Mouse (Mus musculus): ENCODE measurements at regions not wholly inside any gene's neighbourhood (a gene's known extent, or its start where the extent isn't known, plus 50 kb on each side); places are given as distances from the start of the nearest gene placed in this dataset.

GRCm38 (mm10) chrX:158544021-158544420 lies 500.9 kb upstream of the Cnksr2 start:
- intact Hi-C loops (cut with DNase I), result loop anchor here (10.0 kb wide), 2 partner anchors 149 to 499 kb away; partner anchors contain the start of gene Cnksr2
- DNase-seq (ENCODE audit: low spot score in 2 of 2), result peak; percentile 3 to 68

DNA sequence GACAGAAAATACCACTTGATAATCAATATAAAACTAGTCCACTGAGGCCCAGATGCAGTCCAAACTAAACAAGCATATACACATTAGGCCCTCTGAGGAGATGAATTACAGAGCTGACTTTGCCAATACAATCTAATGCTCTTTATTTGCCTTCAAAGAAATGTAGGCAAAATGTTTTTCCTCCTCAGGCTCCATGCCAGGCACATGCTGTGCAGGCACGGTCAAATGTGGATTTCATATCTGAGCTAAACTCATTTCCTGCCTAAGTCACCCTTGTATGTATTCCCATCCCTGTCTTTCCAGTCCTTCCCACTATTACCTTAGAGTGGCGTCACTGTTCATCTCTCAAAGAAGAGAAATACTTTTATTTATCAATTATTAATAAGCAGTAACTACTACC lies 534.8 kb upstream of the Cnksr2 start:
- intact Hi-C loops (cut with DNase I), result no loop called here
- DNase-seq (ENCODE audit: low spot score in 2 of 2), result no peak

- no peak for DNase-seq (ENCODE audit: low spot score in 2 of 2)
- intact Hi-C loops (cut with DNase I), result loop anchor here (5.0 kb wide), 2 partner anchors 221 to 571 kb away; partner anchors contain the start of gene Cnksr2
Measured at GRCm38 (mm10) chrX:158613136-158613535, 570.0 kb upstream of the Cnksr2 start.

- DNase-seq (ENCODE audit: low spot score in 2 of 2), result peak in 1 of 2 experiments; percentile 28
- intact Hi-C loops (cut with DNase I), result loop anchor here (1.0 to 5.0 kb wide), 3 partner anchors 221 to 571 kb away; partner anchors contain the start of gene Cnksr2
Measured at GRCm38 (mm10) chrX:158613607-158614006, 570.5 kb upstream of the Cnksr2 start.

DNA sequence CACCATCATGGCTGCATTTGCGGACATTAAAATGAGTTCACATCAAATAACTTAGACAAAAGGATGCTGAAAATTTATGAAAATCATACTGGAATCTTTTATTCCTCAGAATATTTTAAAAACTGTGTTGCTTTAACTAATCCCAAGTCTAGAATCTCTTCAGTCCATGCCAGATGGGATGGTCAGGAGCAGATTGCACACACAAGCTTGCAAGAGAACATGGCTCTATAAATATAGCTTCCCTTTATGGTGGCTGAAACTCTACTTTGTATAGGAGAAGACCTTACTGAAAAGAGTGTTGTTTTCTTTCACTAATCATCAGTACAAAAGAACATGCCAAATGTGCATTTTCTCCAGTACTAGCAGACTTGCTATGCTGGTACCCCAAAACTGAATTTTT lies 570.9 kb upstream of the Cnksr2 start:
- DNase-seq (ENCODE audit: low spot score in 2 of 2), result peak; percentile 34 to 81
- intact Hi-C loops (cut with DNase I), result loop anchor here (1.0 to 5.0 kb wide), 3 partner anchors 222 to 572 kb away; partner anchors contain the start of gene Cnksr2

- no peak for DNase-seq (ENCODE audit: low spot score in 2 of 2)
- intact Hi-C loops (cut with DNase I), result loop anchor here (1.0 to 5.0 kb wide), 3 partner anchors 222 to 572 kb away; partner anchors contain the start of gene Cnksr2
Measured at GRCm38 (mm10) chrX:158614452-158614851, 571.4 kb upstream of the Cnksr2 start.

- DNase-seq (ENCODE audit: low spot score in 2 of 2), result peak in 1 of 2 experiments; percentile 53
- intact Hi-C loops (cut with DNase I), result loop anchor here (1.0 to 5.0 kb wide), 2 partner anchors 217 to 305 kb away; no protein-coding TSS in a partner anchor
Measured at GRCm38 (mm10) chrX:158615096-158615495, 572.0 kb upstream of the Cnksr2 start.

DNA sequence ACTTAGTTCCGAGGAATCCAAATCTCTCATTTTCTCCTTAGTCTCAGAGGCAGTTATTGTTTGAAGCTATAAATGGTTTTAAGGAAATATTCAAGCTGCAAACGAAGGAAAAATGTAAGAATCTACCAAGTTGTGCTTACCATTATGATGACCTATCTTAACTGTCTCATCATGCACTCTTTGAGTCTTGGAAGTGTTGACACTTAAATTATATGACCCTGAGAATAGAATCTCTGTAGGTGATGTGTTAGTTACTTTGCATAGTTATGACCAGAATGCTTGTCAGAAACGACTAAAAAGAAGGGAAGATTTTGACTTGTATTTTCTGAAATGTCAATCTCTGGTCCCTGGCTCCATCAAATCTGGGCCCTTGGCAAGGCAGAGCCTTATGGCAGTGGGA lies 582.7 kb upstream of the Rps6ka3 start:
- intact Hi-C loops (cut with DNase I), result no loop called here
- DNase-seq (ENCODE audit: low spot score in 2 of 2), result peak in 1 of 2 experiments; percentile 39

DNA sequence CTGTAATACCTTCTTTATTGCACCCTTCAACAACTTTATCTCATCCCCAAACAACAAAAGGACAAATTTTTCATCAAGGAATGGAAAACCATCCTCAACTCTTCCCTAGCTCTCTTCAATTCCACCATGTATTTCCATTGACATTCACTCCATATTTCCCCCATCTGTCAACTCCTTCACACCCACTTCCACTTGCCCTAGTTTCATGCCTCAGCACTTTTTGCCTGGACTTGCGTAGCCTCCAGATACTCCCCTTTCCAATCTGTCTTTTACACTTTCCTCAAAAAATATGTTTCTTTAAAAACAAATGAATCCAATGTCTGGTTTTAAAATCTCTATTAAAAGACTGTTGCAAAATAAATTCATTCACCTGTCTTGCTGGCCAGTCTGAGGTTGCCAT lies 577.7 kb upstream of the Rps6ka3 start:
- intact Hi-C loops (cut with DNase I), result loop anchor here (5.0 kb wide), 2 partner anchors 220 to 290 kb away; no protein-coding TSS in a partner anchor
- DNase-seq (ENCODE audit: low spot score in 2 of 2), result peak in 1 of 2 experiments; percentile 57

GRCm38 (mm10) chrX:158652226-158652625 lies 557.9 kb upstream of the Rps6ka3 start:
- DNase-seq (ENCODE audit: low spot score in 2 of 2), result no peak
- intact Hi-C loops (cut with DNase I), result no loop called here

DNA sequence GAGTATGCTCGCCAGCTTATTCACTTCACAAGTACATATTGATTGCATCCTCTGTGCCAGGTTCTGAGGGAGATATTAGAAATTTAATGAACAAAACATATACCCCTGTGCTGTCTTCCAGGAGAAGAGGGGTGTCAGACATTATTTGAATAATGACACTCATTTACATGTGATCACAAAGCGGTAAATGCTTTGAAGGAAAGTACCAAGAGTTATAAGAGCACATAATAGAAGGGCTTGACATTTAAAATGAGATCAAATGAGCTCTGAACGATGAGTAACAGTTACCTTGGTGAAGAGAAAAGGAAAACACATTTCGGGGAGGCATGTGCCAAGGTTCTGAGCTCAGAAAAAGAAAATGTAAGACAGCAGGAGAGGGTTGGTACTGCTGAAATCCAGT lies 553.9 kb upstream of the Rps6ka3 start:
- intact Hi-C loops (cut with DNase I), result no loop called here
- no peak for DNase-seq (ENCODE audit: low spot score in 2 of 2)

DNA sequence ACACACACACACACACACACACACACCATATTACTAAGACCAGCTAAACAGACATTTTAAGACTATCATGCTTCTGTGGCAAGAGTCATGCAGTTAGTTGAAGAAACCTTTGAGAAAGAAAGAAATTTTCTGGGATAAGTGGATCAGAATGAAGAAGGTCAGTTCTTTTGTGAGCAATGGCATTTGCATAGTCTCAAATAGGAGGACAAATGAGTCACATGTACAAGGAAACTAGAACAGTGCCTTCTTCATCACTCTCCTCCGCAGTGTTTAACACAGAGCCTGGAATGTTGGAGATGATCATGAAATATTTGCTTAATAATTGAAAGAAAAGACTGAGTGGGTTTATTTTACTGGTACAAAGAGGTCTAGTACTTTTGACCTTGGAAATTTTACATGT lies 515.9 kb upstream of the Rps6ka3 start:
- intact Hi-C loops (cut with DNase I), result no loop called here
- DNase-seq (ENCODE audit: low spot score in 2 of 2), result peak in 1 of 2 experiments; percentile 8

DNA sequence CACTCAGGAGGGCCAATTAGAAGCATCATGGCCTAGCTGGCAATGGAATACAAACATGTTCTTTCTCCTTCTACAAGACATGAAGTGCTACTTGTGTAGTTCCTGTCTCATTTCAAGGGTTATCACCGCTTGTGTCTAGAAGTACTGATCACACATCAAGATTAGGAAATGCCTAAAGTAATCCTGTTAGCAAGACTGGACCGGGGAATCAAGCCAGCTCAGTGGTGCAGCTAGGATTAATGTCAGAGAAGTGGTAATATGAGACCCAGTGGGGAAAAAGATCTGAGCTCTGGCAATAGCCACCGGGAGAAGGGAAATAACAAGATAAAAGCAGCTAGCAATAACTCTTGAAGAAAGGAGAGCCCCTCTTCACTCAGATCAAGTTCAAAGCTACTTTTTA lies 506.7 kb upstream of the Rps6ka3 start:
- DNase-seq (ENCODE audit: low spot score in 2 of 2), result no peak

DNA sequence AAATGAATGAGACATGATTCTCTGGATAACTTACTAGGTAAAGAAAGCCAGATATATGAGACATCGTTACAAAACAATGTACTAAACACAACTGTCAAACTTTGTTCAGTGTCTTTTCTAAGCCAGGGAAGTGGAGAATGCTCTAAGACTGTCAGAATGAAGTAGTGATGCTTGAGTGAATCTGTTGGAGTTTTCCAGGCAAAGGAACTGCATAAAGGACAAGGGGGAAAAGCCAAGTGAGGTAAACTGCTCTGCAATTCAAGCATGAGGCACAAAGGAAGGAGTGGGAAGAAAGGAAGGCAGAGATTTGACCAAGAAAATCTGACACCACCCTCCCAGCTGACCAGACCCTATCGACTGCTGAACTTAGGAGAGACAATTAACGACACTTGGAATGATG lies 500.3 kb upstream of the Rps6ka3 start:
- no peak for DNase-seq (ENCODE audit: low spot score in 2 of 2)
- intact Hi-C loops (cut with DNase I), result no loop called here

More for the DNA sequence above, 506.7 kb upstream of the Rps6ka3 start:
- intact Hi-C loops (cut with DNase I), result no loop called here

- intact Hi-C loops (cut with DNase I), result no loop called here
- DNase-seq (ENCODE audit: low spot score in 2 of 2), result peak; percentile 32 to 68
Measured at GRCm38 (mm10) chrX:158744738-158745137, 465.4 kb upstream of the Rps6ka3 start.

- intact Hi-C loops (cut with DNase I), result no loop called here
- no peak for DNase-seq (ENCODE audit: low spot score in 2 of 2)
Measured at GRCm38 (mm10) chrX:158745766-158746541, 464.2 kb upstream of the Rps6ka3 start.

Measured in left cerebral cortex, postnatal 25 days (tissue).